Mouse (Mus musculus) adrenal gland, postnatal 25 days (tissue): Measurements from ENCODE around the gene Sdccag8. TPM values are rescaled to one million over a fixed set of nuclear protein-coding genes. Genes with fewer than 3 reads are reported as not detected.
A peak's percentile ranks its signal among the peaks of the same experiment; 100 is the strongest.

Experiments used
- DNase-seq: peaks from one replicate; pipeline ENCODE4 v3.0.0; 2021; ENCODE audit warnings: mixed read lengths
- long read RNA-seq: library from polyadenylated mRNA; stranded (forward); transcript quantifications from one replicate; pipeline ENCODE4 v2.0.0, GENCODE M21; 2021
- total RNA-seq: library from RNA; stranded (reverse); gene quantifications from 2 replicates; pipeline ENCODE4 v1.2.3, GENCODE M21; 2021

Sdccag8 gene
- total RNA-seq: 13.4 and 15.5 TPM in 2 replicates
- long read RNA-seq, transcript Sdccag8-201 (18 exons, 2,776 nt): major isoform, 12 of 32 reads
- long read RNA-seq, partial matches to known transcripts: 6 of 32 reads
- long read RNA-seq, other reads (novel, unspliced or antisense): 14 of 32 reads

DNA sequence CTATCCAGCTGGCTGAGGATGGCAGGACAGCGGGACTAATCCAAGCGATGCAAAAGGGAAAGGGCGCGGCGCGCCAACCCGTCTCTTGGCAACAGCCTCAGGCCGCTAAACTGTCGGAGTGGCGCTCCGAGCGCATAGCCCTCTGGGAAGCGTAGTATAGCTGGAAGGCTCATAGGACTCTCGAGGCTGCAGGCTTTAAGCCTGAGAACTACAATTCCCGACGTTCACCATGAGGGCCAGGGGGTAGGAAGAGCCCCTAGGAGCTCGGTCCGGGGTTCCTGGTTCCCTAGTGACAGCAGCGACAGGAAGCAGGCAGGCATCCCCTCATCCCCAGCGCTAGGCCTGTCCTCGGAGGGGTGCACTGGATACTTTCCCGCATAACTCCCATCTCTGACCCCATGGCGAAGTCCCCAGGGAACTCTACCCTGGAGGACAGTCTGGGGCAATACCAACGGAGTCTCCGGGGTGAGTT, at the start of gene Sdccag8:
Gene Sdccag8 (plus strand): TSS at position 70 of the 472 bp plus-strand sequence.
- DNase-seq: peak; percentile 89

DNA sequence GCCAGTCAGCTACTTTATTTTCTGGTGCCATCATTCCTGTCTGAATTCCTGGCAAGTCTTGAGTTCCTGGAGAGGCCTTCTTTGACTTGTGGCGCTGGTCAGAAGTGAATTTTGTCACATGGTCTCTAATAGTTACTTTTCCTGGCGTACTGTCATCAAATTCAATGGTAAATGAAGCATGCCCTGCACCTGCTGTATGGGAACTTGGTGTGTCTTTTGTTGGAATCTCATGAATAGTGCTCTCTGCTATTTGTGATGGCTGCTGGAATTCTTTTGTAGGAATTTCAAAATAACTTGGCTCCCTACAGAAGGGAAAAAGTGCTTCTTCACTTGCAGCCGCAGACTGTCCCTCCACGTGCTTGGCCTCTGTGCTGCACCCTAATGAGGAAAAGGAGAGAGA, 39.9 kb upstream of the Sdccag8 start:
- no peak for DNase-seq

DNA sequence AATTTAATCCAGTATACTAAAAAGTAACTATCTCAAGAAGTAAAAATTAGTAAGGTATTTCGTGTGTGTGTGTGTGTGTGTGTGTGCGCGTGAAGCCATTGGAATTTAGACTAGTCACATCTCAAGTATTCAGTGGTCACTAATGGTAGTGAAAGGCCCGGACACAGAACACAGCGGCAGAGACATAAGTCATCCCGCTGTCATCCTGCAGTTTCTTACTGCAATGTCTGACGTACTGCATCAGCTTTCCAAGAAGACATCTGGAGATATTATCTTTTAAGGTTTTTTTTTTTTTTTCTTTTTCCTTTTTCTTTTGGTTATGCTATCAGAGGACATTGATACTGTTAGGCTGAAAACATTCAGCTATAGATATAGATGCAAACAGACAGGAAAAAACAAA, 25.1 kb upstream of the Sdccag8 start:
- no peak for DNase-seq

DNA sequence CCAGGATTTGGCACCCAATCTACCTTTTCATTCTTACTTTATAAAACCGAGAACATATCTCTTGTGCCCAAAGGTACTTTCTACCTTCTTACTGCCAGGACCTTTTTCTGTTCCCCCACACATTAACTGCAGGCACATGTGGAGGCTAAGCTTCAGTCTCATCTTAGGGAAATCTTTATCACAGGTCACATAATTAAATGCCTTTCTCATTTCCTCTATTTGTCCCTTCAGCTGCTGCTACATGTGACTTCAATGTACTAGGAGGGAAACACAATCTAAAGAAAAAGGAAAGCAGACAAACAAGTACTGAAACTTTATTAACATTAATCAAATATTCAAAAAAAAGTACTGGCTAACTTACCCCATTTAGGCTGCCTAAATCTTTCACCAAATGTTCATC, 22.3 kb upstream of the Sdccag8 start:
- no peak for DNase-seq

DNA sequence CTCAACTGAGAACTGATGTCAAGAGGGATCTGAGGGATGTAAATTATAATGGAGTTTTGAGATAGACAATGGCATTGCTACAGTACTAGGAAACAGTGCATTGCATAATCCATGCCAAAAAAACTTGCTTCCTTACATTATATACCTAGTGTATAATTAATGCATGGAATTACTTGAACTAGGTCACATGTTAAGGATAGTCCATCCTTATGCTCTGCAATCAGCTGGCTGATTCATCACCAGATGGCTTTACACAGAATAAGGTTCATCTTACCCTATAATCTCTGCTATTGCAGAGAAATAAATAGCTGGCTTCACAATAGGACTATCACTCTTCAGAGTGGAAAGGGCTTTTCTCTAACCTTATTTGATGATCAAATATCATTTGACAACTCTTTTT, 15.8 kb upstream of the Sdccag8 start:
- DNase-seq: no peak

DNA sequence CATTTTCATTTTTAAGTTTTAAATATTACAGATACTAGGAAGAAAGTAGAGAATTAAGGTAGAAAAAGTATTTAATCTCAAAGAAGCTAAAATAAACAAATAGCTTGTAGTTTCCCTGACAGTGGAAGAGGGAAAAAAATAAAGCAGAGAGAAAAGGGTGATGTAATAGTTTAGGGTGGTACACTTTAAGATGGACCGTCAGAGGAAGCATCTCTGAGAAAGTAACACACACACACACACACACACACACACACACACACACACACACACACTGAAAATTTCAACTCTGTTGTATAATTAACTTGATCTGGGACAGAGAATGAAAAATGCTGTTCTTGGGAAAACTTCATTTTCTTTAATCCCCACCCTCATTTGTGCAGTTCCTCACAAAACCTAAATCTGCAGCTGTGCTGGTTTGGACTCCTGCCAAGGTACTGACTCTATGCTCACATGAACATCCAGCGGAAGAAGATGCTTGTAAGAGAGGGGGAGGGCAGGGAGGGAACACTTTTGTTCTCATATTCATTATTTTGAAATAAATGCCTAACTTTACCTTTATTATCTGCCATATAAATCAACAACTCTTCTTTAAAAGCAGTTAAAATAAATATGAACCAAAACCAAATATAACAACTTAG, 13.6 kb upstream of the Sdccag8 start:
- no peak for DNase-seq

DNA sequence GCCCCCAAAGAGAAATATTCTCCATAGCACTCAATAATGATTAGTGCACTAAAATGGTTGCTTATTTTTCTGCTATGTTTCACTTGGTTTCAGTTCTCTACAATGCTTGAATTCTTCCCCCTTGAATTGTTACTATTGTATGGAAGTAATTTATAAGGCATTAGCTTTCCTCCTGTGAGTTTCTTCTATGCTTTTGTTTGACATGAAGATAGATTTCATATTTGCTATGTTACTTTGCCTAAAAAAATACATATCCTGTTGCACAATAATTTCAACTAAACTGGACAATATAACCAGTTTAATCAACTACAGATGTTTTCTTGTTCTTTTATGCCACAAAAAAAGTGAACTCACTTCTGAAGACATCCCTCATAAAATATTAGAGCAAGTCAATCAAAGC, 4.3 kb upstream of the Sdccag8 start:
- no peak for DNase-seq

DNA sequence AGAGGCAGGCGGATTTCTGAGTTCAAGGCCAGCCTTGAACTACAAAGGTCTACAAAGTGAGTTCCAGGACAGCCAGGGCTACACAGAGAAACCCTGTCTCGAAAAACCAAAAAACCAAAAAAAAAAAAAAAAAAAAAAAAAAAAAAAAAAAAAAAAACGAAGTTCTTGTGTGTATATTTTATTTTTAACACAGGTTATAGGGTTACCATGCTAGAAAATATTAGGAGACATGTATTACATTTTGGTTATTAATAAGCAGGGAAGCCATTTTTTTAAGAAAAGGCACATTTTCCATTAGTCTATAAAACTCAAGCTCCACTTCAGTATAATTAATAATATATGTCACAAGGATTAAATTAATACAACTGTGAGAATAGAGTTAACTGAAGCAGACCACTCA, 2.6 kb upstream of the Sdccag8 start:
- no peak for DNase-seq

DNA sequence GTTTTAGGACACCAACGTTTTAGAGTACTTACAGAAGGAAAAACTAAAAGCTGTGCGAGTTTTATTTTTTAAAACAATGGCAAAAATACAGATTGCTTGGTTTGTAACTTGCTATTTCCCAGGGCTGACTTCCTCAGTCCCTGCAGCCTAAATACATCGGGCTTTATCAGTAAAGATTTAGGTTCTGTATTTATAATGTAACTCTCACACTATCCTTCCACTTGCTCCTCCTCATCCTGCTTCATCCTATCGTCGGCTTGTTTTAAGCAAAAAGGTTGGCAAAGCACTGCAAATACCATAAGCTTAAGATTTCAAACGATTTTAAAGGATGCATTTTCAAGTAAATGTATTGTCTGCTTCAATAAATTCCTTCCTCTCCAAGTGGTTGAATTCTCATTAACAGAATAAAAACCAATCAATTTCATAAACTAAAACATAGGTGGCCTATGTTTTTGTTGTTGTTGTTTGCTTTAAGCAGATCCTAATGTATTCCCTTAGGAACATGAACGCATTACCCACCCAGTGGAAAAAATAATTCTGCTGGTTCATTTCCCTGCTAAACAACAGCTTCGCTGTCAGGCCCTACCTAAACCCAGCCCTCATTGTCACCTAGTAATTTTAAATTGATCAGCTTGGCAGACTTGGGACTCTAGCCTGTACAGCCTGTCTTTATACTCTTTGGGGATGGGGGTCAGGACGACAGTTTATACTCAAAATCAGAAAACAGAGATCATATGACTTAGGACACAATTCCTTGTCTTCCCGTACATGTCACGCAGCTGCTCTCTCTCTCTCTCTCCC, 1.8 kb upstream of the Sdccag8 start:
- no peak for DNase-seq

DNA sequence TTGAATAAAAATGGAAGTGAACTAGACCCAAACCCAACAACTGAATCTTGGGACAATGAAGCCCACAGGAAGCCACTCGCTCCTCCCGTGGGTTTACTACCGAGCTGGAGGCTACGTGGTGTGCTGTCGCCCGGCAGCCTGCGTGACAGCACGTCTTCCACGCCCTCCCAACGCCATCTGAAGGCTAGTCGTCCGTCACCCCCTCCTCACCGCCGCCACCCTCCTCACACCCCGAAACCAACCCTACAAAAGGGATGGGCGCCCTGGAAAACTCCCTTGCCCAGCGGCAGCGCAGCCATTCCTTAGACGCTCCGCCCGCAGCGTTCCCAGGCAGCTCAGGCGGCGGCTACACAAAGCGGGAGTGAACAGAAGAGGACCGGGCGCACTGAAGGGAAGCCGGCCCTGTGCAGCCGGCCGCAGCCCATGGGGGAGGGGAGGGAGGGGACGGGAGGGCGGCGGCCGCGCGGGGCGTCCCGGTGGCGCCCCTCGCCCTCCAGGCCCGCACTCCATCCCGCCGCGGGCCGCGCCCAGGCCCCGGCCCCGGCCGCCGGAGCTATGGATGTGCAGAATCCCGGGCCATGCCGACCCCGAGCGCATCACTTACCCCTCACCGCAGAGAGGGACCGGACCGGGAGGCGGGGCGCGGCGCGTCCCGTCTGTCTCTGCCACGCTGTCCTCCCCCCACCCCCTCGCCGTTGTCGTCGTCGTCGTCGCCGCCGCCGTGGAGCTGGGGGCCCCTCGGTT, 996 bp upstream of the Sdccag8 start:
- DNase-seq: peak; percentile 68

DNA sequence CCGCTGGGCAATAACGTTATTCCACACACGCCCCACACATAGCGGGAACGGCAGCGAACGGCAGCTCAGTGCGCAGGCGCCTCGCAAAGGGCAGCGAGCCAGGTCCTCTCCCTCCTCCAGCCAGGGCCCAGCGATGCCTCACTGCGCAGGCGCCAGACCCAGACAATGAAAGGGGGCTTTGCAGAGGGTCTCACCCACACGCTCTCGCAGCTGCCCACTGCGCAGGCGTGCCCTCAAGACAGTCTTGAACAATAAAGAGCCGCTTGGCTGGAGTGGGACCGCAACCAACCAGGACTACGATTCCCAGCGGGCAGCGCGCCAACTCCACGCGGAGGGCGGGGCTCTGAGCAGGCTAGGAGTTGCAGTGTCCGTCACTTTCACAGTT, 432 bp upstream of the Sdccag8 start, which contains the start of gene Cep170:
Gene Cep170 (minus strand): TSS at position 32 of the 385 bp plus-strand sequence.
- DNase-seq: peak; percentile 98

DNA sequence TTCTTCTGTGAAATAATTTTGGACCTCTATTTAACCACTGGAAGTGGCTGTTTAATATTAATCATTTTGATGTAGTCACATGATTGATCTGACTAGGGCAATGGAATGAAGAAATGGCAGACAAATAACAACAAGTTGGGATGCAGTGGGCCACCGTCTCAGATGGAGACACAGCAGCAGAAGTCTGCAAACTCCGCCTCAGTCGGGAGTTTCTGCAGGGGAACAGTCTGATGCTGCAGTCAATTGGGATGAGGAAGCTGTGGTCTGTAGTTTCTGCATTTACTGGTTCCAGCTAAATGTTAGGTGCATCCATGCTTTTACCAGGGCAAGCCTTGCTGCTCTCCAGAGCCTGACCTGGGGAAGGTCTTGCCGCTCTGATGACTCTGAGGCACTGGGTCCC, 2.3 kb downstream of the Sdccag8 start:
- no peak for DNase-seq

DNA sequence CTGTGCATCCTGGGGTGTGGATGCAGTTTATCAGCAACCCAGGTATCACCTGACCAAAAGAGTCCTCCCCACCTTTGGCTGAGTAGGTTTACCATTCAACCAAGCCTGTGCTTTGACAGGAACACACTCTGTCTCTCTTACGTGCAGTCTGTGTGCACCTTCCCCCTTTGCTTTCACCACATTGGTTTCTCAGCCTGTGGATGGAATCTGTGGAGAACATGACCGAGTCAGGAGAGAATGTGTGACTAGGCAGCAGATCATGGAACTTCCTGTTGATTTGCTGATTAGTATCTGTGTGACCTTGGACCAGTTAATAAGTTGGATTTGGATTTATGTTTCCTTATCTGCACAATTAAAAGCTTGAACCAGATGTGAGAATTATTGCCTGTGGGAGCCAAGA, 3.7 kb downstream of the Sdccag8 start:
- no peak for DNase-seq

DNA sequence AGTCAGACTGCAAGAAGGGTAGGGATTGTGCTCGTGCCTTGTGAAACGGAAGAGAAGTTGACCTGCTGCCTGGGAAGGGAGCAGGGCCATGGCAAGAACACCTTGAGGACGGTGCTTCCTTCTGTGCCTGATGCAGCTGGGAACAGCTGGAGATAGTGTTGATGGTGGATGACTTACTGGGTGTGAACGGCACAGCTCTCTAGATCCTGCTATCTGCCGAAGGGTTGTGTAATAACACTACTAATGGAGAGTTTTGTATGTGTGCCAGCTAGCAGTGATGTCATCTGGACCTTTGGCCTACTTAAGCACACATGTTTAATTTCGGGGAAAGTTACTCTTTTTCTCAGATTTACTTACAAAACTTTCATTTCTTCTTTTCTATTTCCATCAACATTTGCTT, 4.3 kb downstream of the Sdccag8 start:
- peak; percentile 49 for DNase-seq

DNA sequence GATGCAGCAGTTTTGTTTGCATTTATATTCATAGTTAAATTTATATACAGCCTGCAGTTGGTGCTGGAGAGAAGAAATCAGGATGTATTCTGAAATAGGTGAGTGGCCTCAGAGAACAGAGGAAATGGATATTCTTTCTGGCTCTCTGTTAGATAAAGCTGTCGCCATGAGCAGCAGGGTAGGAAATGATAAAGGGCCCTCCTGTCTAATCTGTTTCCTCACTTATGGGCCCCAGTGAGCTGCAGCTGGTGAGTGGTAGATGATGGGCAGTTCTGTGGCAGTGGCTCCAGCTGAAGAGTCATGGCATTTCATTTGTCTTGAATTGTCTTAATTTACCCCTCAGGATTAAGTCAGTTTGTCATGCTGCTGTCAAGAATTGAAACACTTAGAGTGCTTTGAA, 7.5 kb downstream of the Sdccag8 start:
- no peak for DNase-seq

DNA sequence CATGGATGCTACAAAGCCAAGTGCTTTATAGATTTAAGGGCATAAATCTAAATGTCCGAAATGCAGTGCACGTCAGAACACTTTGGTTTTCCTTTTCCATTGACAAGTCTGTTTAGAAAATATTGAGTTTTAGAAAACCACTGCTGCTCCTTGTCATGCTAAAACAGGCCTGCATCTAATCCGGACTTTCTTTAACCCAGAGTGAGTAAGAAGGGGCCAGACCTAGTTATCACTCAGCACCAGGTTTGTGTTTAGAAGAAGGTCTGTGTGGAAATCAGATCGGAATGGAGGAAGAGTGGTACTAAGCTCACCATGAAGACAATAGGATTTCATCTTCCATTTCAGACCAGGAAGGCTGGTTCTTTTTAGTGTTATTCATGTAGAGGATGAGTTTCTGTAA, 8.5 kb downstream of the Sdccag8 start:
- no peak for DNase-seq

DNA sequence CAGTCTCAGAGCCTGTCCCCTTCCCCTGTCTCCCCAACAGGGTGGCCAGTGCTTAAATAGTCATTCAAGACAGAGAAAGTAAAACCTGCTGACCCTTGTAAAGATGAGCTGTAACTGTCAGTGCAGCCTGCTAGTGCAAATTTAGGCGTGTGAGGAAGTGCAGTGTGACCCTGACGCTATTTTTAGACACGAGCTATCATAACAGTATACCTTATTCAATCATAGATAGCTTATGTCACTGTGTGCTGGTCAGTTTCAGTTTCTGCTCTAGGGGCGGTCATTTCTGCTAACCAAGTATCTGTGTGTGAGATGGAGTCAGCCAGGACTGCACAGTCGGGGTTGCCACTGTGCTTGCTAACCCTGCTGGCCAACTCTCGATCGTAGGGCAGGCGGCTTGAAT, 9.4 kb downstream of the Sdccag8 start:
- no peak for DNase-seq

DNA sequence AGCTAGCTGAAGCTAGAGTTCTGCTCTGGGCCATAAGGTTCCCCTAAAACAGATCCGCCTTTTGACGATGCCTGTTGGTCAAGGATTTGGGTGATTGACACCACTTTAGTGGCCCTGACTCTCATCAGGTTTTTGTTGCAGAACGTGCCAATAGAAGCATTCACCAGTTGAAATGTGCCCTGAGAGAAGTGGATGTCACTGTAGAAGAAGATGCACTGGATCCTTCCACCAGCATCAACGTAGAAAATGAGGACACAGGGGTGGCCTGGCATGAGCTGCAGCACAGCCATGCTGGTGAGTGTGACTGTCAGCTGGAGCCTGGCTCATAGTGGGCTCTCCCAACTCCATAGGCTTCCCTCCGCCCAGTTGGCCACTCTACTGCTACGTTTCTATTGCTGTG, 10.2 kb downstream of the Sdccag8 start:
- no peak for DNase-seq

DNA sequence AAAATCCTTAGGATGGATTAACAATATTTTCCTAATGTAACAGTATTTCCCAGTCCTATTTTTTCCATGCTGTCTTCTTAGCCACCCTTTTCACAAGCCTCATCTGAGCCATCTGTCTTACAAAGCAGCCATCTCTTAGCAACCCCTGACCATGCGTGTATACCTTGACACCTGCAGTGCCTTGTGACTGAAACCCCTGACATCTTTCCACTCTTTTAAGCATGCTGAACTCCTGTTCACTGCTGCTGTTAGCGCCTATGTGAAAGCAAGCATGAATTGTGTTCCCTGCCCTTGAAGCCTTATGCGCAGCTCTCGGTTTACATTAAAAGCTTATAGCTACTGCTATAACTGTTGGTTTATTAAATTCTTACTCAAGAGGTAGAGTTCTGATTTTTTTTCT, 10.6 kb downstream of the Sdccag8 start:
- DNase-seq: no peak

DNA sequence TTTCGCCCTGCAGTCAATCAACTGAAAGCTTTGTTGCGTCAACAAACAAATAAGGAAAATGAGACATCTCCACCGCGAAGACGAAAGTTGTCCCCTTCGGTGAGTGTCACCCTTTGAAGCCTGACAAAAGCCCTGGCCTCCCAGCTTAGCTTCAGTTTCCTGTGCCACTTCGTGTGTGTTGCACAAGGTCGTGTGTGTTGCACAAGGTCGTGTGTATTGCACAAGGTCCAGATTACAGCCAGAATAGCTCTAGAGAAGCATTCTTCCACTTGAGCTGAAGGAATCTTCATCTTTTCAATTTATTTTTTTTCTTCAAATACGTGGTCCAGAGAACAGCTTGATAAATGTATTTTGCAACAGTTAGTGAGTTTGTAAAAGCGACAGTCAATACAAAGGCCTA, 11.7 kb downstream of the Sdccag8 start:
- DNase-seq: peak; percentile 24

DNA sequence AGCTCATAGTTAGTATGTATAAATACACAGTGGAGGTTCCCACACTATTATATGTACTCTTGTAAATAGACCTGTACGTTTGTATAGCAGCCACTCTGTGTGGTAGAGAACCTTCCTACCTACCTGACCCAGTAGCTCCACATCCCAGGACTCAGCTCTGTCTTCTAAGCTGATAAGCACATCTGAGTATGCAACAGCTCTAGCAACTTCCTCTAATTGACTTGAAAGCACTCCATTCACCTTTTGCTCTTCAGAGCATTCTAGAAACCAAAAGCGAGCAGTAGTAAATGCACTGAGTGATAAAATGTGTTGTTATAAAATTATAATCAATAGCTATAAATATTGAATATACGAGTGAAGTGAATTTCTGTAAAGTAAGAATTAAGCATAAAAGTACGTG, 12.5 kb downstream of the Sdccag8 start:
- DNase-seq: no peak

DNA sequence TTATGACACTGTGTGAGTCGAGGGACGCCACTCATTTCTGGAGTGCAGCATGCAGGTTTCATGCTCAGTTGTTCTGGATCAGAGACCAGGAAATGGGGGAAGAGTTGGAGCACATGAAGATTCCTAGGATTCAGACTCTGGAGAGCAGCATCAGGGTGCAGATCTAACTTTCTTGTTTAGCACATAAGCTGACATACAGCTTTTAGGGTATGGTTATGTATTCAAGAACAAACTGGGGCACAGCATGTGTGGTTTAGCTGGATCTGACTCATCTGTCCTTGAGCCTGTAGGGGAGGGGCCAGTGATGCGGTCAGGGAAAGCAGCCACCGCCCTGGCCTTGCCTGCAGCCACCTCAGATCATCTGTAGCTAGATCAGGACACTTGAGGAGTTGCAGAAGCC, 12.9 kb downstream of the Sdccag8 start:
- DNase-seq: peak; percentile 80

DNA sequence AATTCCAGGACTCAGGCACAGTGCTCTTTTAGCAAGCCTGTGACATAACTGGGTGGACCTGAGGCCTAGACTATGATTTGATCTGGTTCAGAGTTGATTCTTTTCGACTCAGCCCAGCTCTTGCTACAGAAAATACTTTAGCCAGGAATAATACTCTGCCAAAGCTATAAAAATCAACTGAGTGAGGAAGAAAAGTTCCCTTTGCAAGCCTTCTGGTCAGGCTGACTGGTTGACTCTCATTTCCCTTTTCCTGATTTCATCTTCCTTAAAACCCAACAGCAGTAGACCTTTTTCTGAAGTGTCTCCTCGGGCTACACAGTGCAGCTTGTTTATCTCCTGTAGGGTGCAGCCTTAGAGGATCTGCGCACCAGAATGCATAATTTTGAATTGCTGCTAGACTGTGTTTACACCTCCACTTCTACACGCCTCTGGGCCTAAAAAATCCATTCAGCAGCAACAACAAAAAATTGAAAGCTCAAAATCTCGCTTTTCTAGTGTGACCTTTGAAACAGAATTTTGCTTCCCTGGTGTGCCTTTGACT, 13.6 kb downstream of the Sdccag8 start:
- no peak for DNase-seq
